Comparison of ENCODE assay signal across 10 mouse cellular contexts in the genomic region with DNA sequence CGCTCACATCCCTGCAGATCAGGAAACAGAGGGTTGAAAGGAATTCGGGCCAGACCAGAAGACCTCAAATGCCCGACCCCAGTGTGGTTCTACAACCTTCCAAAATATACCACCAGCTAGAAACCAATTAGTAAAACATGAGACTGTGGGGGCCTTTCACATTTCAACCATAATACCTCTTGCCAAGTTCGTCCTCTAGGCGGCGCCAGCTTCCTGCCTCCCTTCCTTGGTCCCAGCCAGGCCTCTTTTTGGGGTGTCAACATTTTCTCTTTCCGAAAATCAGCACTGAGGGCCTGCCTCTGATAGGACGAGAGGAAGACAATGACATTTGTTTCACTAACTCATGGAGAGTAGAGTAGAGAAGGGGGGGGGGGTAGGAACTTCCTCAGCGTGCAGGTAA. TPM values are rescaled to one million over a fixed set of nuclear protein-coding genes. Genes with fewer than 3 reads are reported as not detected.
DNase-seq lines count a peak whose midpoint lies in the region; ATAC-seq and TF ChIP-seq lines count a peak whose summit lies in the region.
"Had no signal": no experiment of that assay in that cellular context is flagged by ENCODE, and none has a peak within 500 bp of the region (broad histone marks: within the 10 kb centered on the region; RNA-seq: fewer than 3 reads in every experiment).

No protein-coding gene starts in this region.

- peak; percentile 41 for TF ChIP-seq CTCF in ES-Bruce4 (IDR thresholded peaks at IDR 0.05; ENCODE audit: low read depth, low read length)
- peak; percentile 19; the same call in 1 of the 2 replicates for TF ChIP-seq CTCF in embryonic fibroblast, embryonic 13.5 days (IDR thresholded peaks at IDR 0.05; ENCODE audit: borderline replicate concordance, insufficient read depth, low read length)

- no peak overlapping the region for H3K4me2 ChIP-seq in hindbrain, embryonic 11.5 days (replicated peaks; ENCODE audit: low read depth, low read length)
- H3K4me2 ChIP-seq in hindbrain, embryonic 14.5 days (replicated peaks), result no peak overlapping the region

- TF ChIP-seq EP300 in ES-Bruce4 (IDR thresholded peaks at IDR 0.05; ENCODE audit: insufficient read depth, low read depth, low read length), result no peak

- ATAC-seq in hindbrain, embryonic 11.5 days (ENCODE audit: low FRiP score), result no peak
- ATAC-seq in hindbrain, embryonic 14.5 days (ENCODE audit: low FRiP score), result no peak
- ATAC-seq: forebrain, embryonic 14.5 days had no signal

- WGBS in hindbrain, embryonic 11.5 days, result 39% methylated on average over 9 of the region's 9 CpGs
- 43% methylated on average over 9 of the region's 9 CpGs for WGBS in hindbrain, embryonic 14.5 days

- H3K4me1 ChIP-seq in hindbrain, embryonic 11.5 days (replicated peaks; ENCODE audit: control insufficient read depth, insufficient read depth, low read length), result no peaks in the 10 kb centered on the region
- H3K4me1 ChIP-seq in hindbrain, embryonic 14.5 days (replicated peaks; ENCODE audit: control insufficient read depth, insufficient read depth, low read length), result no peaks in the 10 kb centered on the region
- no peaks in the 10 kb centered on the region for H3K4me1 ChIP-seq in ES-Bruce4 (ENCODE audit: control insufficient read depth, insufficient read depth, low read length)
- peaks cover 6% of the 10 kb centered on the region for H3K4me1 ChIP-seq in embryonic fibroblast, embryonic 13.5 days (ENCODE audit: control insufficient read depth, insufficient read depth, low read length)

- no peak overlapping the region for H3K27ac ChIP-seq in hindbrain, embryonic 11.5 days (ENCODE audit: low read depth, low read length)
- no peak overlapping the region for H3K27ac ChIP-seq in hindbrain, embryonic 14.5 days
- H3K27ac ChIP-seq in ES-Bruce4 (ENCODE audit: insufficient read depth, low read length), result no peak overlapping the region
- H3K27ac ChIP-seq in embryonic fibroblast, embryonic 13.5 days (ENCODE audit: insufficient read depth, low read length), result peak overlapping the region; percentile 48

- H3K9ac ChIP-seq in hindbrain, embryonic 11.5 days (ENCODE audit: low read depth, low read length), result no peak overlapping the region
- no peak overlapping the region for H3K9ac ChIP-seq in hindbrain, embryonic 14.5 days
- no peak overlapping the region for H3K9ac ChIP-seq in ES-Bruce4 (ENCODE audit: low read depth, poor library complexity, severe bottlenecking)

- no peak overlapping the region for H3K4me3 ChIP-seq in hindbrain, embryonic 11.5 days (ENCODE audit: low read depth, low read length)
- H3K4me3 ChIP-seq in hindbrain, embryonic 14.5 days (replicated peaks; ENCODE audit: low read length), result no peak overlapping the region
- no peak overlapping the region for H3K4me3 ChIP-seq in ES-Bruce4 (ENCODE audit: low read depth, low read length)
- H3K4me3 ChIP-seq in embryonic fibroblast, embryonic 13.5 days (ENCODE audit: insufficient read depth, low read length), result no peak overlapping the region

- no peaks in the 10 kb centered on the region for H3K27me3 ChIP-seq in hindbrain, embryonic 11.5 days (ENCODE audit: control insufficient read depth, insufficient read depth, low read length)
- H3K27me3 ChIP-seq in hindbrain, embryonic 14.5 days (ENCODE audit: control insufficient read depth, insufficient read depth, low read length), result no peaks in the 10 kb centered on the region
- H3K27me3 ChIP-seq in ES-Bruce4 (ENCODE audit: control insufficient read depth, insufficient read depth, low read length, poor library complexity, severe bottlenecking), result no peaks in the 10 kb centered on the region

- DNase-seq in hindbrain, embryonic 11.5 days (ENCODE audit: low spot score), result peak; percentile 25
- DNase-seq in hindbrain, embryonic 14.5 days (ENCODE audit: low spot score), result no peak
- DNase-seq in A20 (ENCODE audit: low read depth, low spot score), result peak; percentile 37
- DNase-seq in right cerebral cortex, postnatal 14 days, result no peak
- no peak for DNase-seq in yolk sac, embryonic 10.5 days (ENCODE audit: low spot score)
- no peak for DNase-seq in urinary bladder, postnatal 14 days (ENCODE audit: low spot score)
- DNase-seq: cerebellum, adult 9-11 months had no signal

- no peak for TF ChIP-seq POLR2A in ES-Bruce4 (IDR thresholded peaks at IDR 0.05; ENCODE audit: insufficient read depth, low read length)
- TF ChIP-seq POLR2A in embryonic fibroblast, embryonic 13.5 days (IDR thresholded peaks at IDR 0.05; ENCODE audit: low read depth, low read length), result no peak

- no peaks in the 10 kb centered on the region for H3K9me3 ChIP-seq in hindbrain, embryonic 11.5 days (ENCODE audit: control insufficient read depth, low read length)
- no peaks in the 10 kb centered on the region; the same call in 1 of the 2 replicates for H3K9me3 ChIP-seq in hindbrain, embryonic 14.5 days (ENCODE audit: control insufficient read depth, low read length)
- no peaks in the 10 kb centered on the region for H3K9me3 ChIP-seq in ES-Bruce4 (replicated peaks; ENCODE audit: control insufficient read depth, insufficient read depth, low read length, poor library complexity, severe bottlenecking)

- H3K36me3 ChIP-seq in hindbrain, embryonic 11.5 days (ENCODE audit: control insufficient read depth, insufficient read depth, low read length), result no peaks in the 10 kb centered on the region
- no peaks in the 10 kb centered on the region for H3K36me3 ChIP-seq in hindbrain, embryonic 14.5 days (replicated peaks; ENCODE audit: control insufficient read depth, insufficient read depth)
- H3K36me3 ChIP-seq in ES-Bruce4 (ENCODE audit: control insufficient read depth, insufficient read depth, low read length, poor library complexity, severe bottlenecking), result no peaks in the 10 kb centered on the region

RNA-seq across cellular contexts. Expression of gene Aff3, which starts 55.5 kb away (rescaled TPM):
- 19.7 and 25.6 TPM in 2 replicates for polyA plus RNA-seq in hindbrain, embryonic 11.5 days (2014; fragmentation: Nextera tagmentation; extraction: Ambion mirVana)
- polyA plus RNA-seq in hindbrain, embryonic 14.5 days (2014; fragmentation: Nextera tagmentation; extraction: Ambion mirVana), result 29.5 and 31.3 TPM in 2 replicates
- polyA plus RNA-seq in ES-Bruce4 (2011; ENCODE audit: insufficient read depth, insufficient read length, low read depth, missing spikeins), result 9.2 and 10.5 TPM in 2 replicates
- polyA plus RNA-seq in embryonic fibroblast, embryonic 13.5 days (2011; ENCODE audit: insufficient read length, low read depth, missing spikeins), result 8.1 and 20.0 TPM in 2 replicates

Comparison
In these comparisons a context has a peak if more than half of its experiments do, and no peak if none do; other contexts are left out.
1. DNase-seq: peak in hindbrain, embryonic 11.5 days (single experiment) and A20 (single experiment); none in hindbrain, embryonic 14.5 days (single experiment), right cerebral cortex, postnatal 14 days (single experiment), yolk sac, embryonic 10.5 days (single experiment) and urinary bladder, postnatal 14 days (single experiment).